Comparison of ENCODE assay signal across 8 mouse cellular contexts in the genomic region with DNA sequence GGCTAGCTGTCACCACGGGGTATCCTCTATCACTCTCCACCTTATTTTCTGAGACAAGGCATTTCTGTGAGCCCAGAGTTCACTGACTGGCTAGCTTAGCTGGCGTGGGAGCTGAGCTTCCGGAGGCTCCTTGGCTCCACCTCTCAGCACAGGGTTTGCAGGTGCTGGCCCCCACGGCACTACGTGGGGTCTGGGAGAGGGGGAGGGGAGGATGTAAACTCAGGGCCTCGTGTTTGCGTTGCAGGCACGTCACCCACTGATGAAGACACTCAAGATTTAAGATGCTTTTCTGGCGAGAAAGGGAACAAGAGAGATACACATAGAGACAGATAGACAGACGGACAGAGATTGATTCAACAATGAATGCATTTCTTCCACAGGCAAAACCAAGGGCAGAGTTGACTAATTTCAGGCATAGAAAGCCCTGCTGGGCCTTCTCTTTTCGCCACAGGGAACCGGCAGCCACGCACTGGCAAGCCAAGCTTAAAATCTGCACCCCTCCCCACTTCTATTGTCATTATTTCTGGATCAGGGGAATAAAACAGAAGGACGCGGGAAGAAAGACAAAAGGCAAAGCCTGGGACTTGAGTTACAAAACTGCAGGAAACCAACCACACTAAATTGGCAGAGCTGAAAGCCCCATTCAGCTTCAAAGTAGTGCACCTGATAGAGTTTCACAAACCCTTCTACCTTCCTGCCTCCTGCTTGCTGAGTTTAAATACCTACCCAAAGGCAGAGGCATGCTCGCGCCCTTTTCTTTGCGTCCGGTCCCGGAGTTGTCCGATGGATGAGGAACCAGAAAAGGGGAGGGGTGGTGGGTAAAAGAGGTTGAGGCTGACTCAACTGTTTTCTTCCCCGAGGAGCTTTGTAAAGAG. TPM values are rescaled to one million over a fixed set of nuclear protein-coding genes. Genes with fewer than 3 reads are reported as not detected.
DNase-seq lines count a peak whose midpoint lies in the region; ATAC-seq and TF ChIP-seq lines count a peak whose summit lies in the region.

No protein-coding gene starts in this region.

- peaks cover 22% of the 10 kb centered on the region for H3K27me3 ChIP-seq in intestine, embryonic 14.5 days (replicated peaks; ENCODE audit: control insufficient read depth, insufficient read depth, low read length)
- H3K27me3 ChIP-seq in intestine, postnatal 0 days (replicated peaks; ENCODE audit: control insufficient read depth, insufficient read depth, low read length): 0 out of 2 replicates have a peak, but pooled peaks cover 12% of the 10 kb centered on the region
- H3K27me3 ChIP-seq in hindbrain, embryonic 16.5 days (replicated peaks; ENCODE audit: control insufficient read depth, insufficient read depth, low read length): no peaks in the 10 kb centered on the region

- H3K9ac ChIP-seq in intestine, embryonic 14.5 days (ENCODE audit: low read length): no peak overlapping the region
- H3K9ac ChIP-seq in intestine, postnatal 0 days (ENCODE audit: low read depth, low read length): no peak overlapping the region
- H3K9ac ChIP-seq in hindbrain, embryonic 16.5 days (ENCODE audit: low read depth, low read length): peak overlapping the region; percentile 50

- peak overlapping the region; percentile 31 for H3K4me2 ChIP-seq in intestine, embryonic 14.5 days (ENCODE audit: low read length)
- no peak overlapping the region for H3K4me2 ChIP-seq in intestine, postnatal 0 days (replicated peaks; ENCODE audit: low read depth)
- H3K4me2 ChIP-seq in hindbrain, embryonic 16.5 days (ENCODE audit: low read length): peak overlapping the region; percentile 46

- no peak for DNase-seq in intestine, embryonic 14.5 days (ENCODE audit: low spot score)
- peak; percentile 81 for DNase-seq in retina, embryonic 14.5 days (ENCODE audit: low spot score)
- DNase-seq in spleen, postnatal 4 days (ENCODE audit: low spot score in 2 of 2): no peak
- DNase-seq in kidney, postnatal 10 days: no peak
- DNase-seq in kidney, adult 18-20 months: no peak

- no peaks in the 10 kb centered on the region for H3K36me3 ChIP-seq in intestine, embryonic 14.5 days (ENCODE audit: control insufficient read depth, insufficient read depth, low read length)
- H3K36me3 ChIP-seq in intestine, postnatal 0 days (ENCODE audit: control insufficient read depth, insufficient read depth): no peaks in the 10 kb centered on the region
- no peaks in the 10 kb centered on the region for H3K36me3 ChIP-seq in hindbrain, embryonic 16.5 days (ENCODE audit: control insufficient read depth, insufficient read depth, low read length)

- no peak overlapping the region for H3K4me3 ChIP-seq in intestine, embryonic 14.5 days (ENCODE audit: low read depth, low read length)
- H3K4me3 ChIP-seq in intestine, postnatal 0 days (ENCODE audit: low read depth, low read length): no peak overlapping the region
- H3K4me3 ChIP-seq in hindbrain, embryonic 16.5 days (ENCODE audit: low read length): peak overlapping the region; percentile 22

- H3K9me3 ChIP-seq in intestine, embryonic 14.5 days (ENCODE audit: control insufficient read depth, low read length): no peaks in the 10 kb centered on the region
- H3K9me3 ChIP-seq in intestine, postnatal 0 days (ENCODE audit: control insufficient read depth): no peaks in the 10 kb centered on the region
- no peaks in the 10 kb centered on the region for H3K9me3 ChIP-seq in hindbrain, embryonic 16.5 days (ENCODE audit: control insufficient read depth, low read length)

- 12% methylated on average over 22 of the region's 22 CpGs for WGBS in intestine, embryonic 14.5 days
- WGBS in intestine, postnatal 0 days: 27% methylated on average over 22 of the region's 22 CpGs
- 2% methylated on average over 22 of the region's 22 CpGs for WGBS in hindbrain, embryonic 16.5 days

- no peak overlapping the region for H3K27ac ChIP-seq in intestine, embryonic 14.5 days (ENCODE audit: low read depth)
- H3K27ac ChIP-seq in intestine, postnatal 0 days (ENCODE audit: low read depth, low read length): no peak overlapping the region
- H3K27ac ChIP-seq in hindbrain, embryonic 16.5 days (ENCODE audit: low read depth, low read length): no peak overlapping the region

- TF ChIP-seq CTCF in intestine, postnatal 0 days (IDR thresholded peaks at IDR 0.05; ENCODE audit: low read depth): no peak

- H3K4me1 ChIP-seq in intestine, embryonic 14.5 days (replicated peaks; ENCODE audit: control insufficient read depth, insufficient read depth, low read length): 0 out of 2 replicates have a peak, but pooled peaks cover 4% of the 10 kb centered on the region
- H3K4me1 ChIP-seq in intestine, postnatal 0 days (replicated peaks; ENCODE audit: control insufficient read depth, insufficient read depth, low read length): no peaks in the 10 kb centered on the region
- peaks cover 13% of the 10 kb centered on the region for H3K4me1 ChIP-seq in hindbrain, embryonic 16.5 days (ENCODE audit: control insufficient read depth, insufficient read depth, low read depth, low read length)

- ATAC-seq in intestine, embryonic 14.5 days (replicated peaks; ENCODE audit: low FRiP score, low TSS enrichment, low read depth): no peak
- no peak for ATAC-seq in intestine, postnatal 0 days
- peak; percentile 54 for ATAC-seq in activated CD4-positive, CD25-positive, alpha-beta regulatory T cell, adult 4 months
- ATAC-seq in hindbrain, embryonic 16.5 days: peak; percentile 54

RNA-seq across cellular contexts. Expression of a gene that starts 12.9 kb away (rescaled TPM):
- 79.7 and 85.6 TPM in 2 replicates for polyA plus RNA-seq in intestine, embryonic 14.5 days (2014; fragmentation: Nextera tagmentation; extraction: Ambion mirVana)
- polyA plus RNA-seq in intestine, postnatal 0 days (2015; fragmentation: Nextera tagmentation; extraction: Ambion mirVana): 48.5 and 49.6 TPM in 2 replicates
- 100 to 1,000 TPM in 1 of 2 experiments, 10 to 100 TPM in 1; 86.2 to 108 TPM for polyA plus RNA-seq in activated CD4-positive, CD25-positive, alpha-beta regulatory T cell, adult 4 months (2017; shearing (Covaris generic))
- polyA plus RNA-seq in hindbrain, embryonic 16.5 days (2015; fragmentation: Nextera tagmentation; extraction: Ambion mirVana): 114 and 123 TPM in 2 replicates

RNA-seq across cellular contexts. Expression of a gene that starts 30.6 kb away (rescaled TPM):
- 14.6 and 16.0 TPM in 2 replicates for polyA plus RNA-seq in intestine, embryonic 14.5 days (2014; fragmentation: Nextera tagmentation; extraction: Ambion mirVana)
- polyA plus RNA-seq in intestine, postnatal 0 days (2015; fragmentation: Nextera tagmentation; extraction: Ambion mirVana): 13.2 and 16.1 TPM in 2 replicates
- 10 to 100 TPM; 14.2 to 15.3 TPM for polyA plus RNA-seq in activated CD4-positive, CD25-positive, alpha-beta regulatory T cell, adult 4 months (2017; shearing (Covaris generic))
- 10.7 and 10.8 TPM in 2 replicates for polyA plus RNA-seq in hindbrain, embryonic 16.5 days (2015; fragmentation: Nextera tagmentation; extraction: Ambion mirVana)

Comparison
In these comparisons a context has a peak if more than half of its experiments do, and no peak if none do; other contexts are left out.
1. ATAC-seq: peak in activated CD4-positive, CD25-positive, alpha-beta regulatory T cell, adult 4 months (single experiment) and hindbrain, embryonic 16.5 days (single experiment); none in intestine, embryonic 14.5 days (single experiment) and intestine, postnatal 0 days (single experiment).